Mouse (Mus musculus) ES-Bruce4 (cell line): ENCODE data around the gene Agr2. TPM values are rescaled to one million over a fixed set of nuclear protein-coding genes. Genes with fewer than 3 reads are reported as not detected.

ENCODE experiments used
- H3K27ac ChIP-seq: 2 replicates; pipeline ENCODE4 v1.5.1; 2012; ENCODE audit warnings: low read length, inconsistent platforms; ENCODE audit not compliant: insufficient read depth
- H3K27me3 ChIP-seq: 2 replicates; pipeline ENCODE4 v1.6.1; 2012; ENCODE audit warnings: mild to moderate bottlenecking, low read length, inconsistent platforms; ENCODE audit not compliant: control insufficient read depth, poor library complexity, insufficient read depth, severe bottlenecking
- H3K36me3 ChIP-seq: 2 replicates; pipeline ENCODE4 v1.6.1; 2012; ENCODE audit warnings: inconsistent platforms, mild to moderate bottlenecking, low read length, moderate library complexity; ENCODE audit not compliant: control insufficient read depth, poor library complexity, insufficient read depth, severe bottlenecking
- H3K4me1 ChIP-seq: one replicate; pipeline ENCODE4 v1.8.1; 2011; ENCODE audit warnings: low read length; ENCODE audit not compliant: control insufficient read depth, insufficient read depth
- H3K4me3 ChIP-seq: 2 replicates; pipeline ENCODE4 v1.5.1; 2011; ENCODE audit warnings: low read depth, mild to moderate bottlenecking, low read length
- H3K9ac ChIP-seq: 2 replicates; pipeline ENCODE4 v1.6.1; 2012; ENCODE audit warnings: low read depth, mild to moderate bottlenecking, inconsistent platforms; ENCODE audit not compliant: poor library complexity, severe bottlenecking
- H3K9me3 ChIP-seq: replicated peaks from 2 replicates; pipeline ENCODE4 v1.6.1; 2012; ENCODE audit warnings: mild to moderate bottlenecking, low read length, inconsistent platforms; ENCODE audit not compliant: control insufficient read depth, poor library complexity, insufficient read depth, severe bottlenecking
- CTCF ChIP-seq: IDR thresholded peaks from one replicate; pipeline ENCODE4 v1.8.1; 2011; ENCODE audit warnings: low read depth, low read length
- EP300 ChIP-seq: IDR thresholded peaks from 2 replicates; pipeline ENCODE4 v1.6.1; 2011; ENCODE audit warnings: low read depth, low read length; ENCODE audit not compliant: insufficient read depth
- POLR2A ChIP-seq: IDR thresholded peaks from one replicate; pipeline ENCODE4 v1.8.1; 2011; ENCODE audit warnings: low read length; ENCODE audit not compliant: insufficient read depth
- polyA plus RNA-seq: library from polyadenylated mRNA; stranded (reverse); fragments of >200 nt; gene quantifications from 2 replicates; pipeline ENCODE4 v1.2.4, GENCODE M21; 2011; ENCODE audit warnings: low read depth; ENCODE audit not compliant: missing spikeins, insufficient read depth, insufficient read length

Agr2 gene
- not detected in 2 replicates for polyA plus RNA-seq

DNA sequence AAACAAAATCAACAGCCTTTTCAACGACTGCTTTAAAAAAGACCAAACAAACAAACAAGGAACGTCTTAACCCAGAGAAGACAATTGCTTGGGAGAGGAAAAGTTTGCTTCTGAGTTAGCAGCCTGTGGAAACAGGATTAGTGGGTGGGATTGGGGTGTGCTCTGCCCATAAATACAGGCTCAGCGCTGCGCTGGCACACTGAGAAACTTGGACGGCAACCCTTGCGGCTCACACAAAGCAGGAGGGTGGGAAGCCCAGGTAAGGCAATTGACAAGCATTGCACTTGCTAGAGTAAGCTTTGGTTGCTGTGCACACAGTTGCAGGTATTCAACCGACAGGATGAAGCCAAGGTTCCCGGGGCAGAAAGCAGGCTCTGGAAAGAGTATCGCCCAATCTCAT lies at the start of gene Agr2:
Gene Agr2 (plus strand): TSS at position 197 of the 400 bp plus-strand sequence.
- Histone ChIP-seq H3K27ac (no peak within 1 kb of the TSS), H3K4me3 (no peak within 1 kb of the TSS), H3K9me3 (no peaks in the 10 kb centered on the region), H3K36me3 (no peaks in the 10 kb centered on the region), H3K9ac (no peak within 1 kb of the TSS), H3K27me3 (no peaks in the 10 kb centered on the region), H3K4me1 (no peaks in the 10 kb centered on the region)
- TF ChIP-seq POLR2A (no peak), EP300 (no peak), CTCF (no peak)

- Histone ChIP-seq H3K36me3 (no peaks in the 10 kb centered on the region), H3K27me3 (no peaks in the 10 kb centered on the region), H3K4me1 (no peaks in the 10 kb centered on the region), H3K9me3 (no peaks in the 10 kb centered on the region), H3K27ac (no peak overlapping the region), H3K9ac (no peak overlapping the region), H3K4me3 (no peak overlapping the region)
- TF ChIP-seq POLR2A, result no peak
- no peak for TF ChIP-seq CTCF
- TF ChIP-seq EP300, result no peak
These were observed 41.0 kb upstream of the Agr2 start for GRCm38 (mm10) chr12:35951757-35952156.

- H3K4me1 ChIP-seq, result no peaks in the 10 kb centered on the region
- no peak overlapping the region for H3K27ac ChIP-seq
- H3K27me3 ChIP-seq, result no peaks in the 10 kb centered on the region
- no peak overlapping the region for H3K4me3 ChIP-seq
- H3K9me3 ChIP-seq, result no peaks in the 10 kb centered on the region
- H3K36me3 ChIP-seq, result no peaks in the 10 kb centered on the region
- no peak overlapping the region for H3K9ac ChIP-seq
- TF ChIP-seq CTCF (no peak), POLR2A (no peak), EP300 (no peak)
These were observed 35.5 kb upstream of the Agr2 start for GRCm38 (mm10) chr12:35957235-35957634.

- TF ChIP-seq CTCF (no peak), POLR2A (no peak), EP300 (no peak)
- H3K9me3 ChIP-seq, result no peaks in the 10 kb centered on the region
- no peak overlapping the region for H3K27ac ChIP-seq
- H3K36me3 ChIP-seq, result no peaks in the 10 kb centered on the region
- H3K4me1 ChIP-seq, result no peaks in the 10 kb centered on the region
- no peaks in the 10 kb centered on the region for H3K27me3 ChIP-seq
- no peak overlapping the region for H3K4me3 ChIP-seq
- H3K9ac ChIP-seq, result no peak overlapping the region
These were observed 26.5 kb upstream of the Agr2 start for GRCm38 (mm10) chr12:35966098-35966767.

DNA sequence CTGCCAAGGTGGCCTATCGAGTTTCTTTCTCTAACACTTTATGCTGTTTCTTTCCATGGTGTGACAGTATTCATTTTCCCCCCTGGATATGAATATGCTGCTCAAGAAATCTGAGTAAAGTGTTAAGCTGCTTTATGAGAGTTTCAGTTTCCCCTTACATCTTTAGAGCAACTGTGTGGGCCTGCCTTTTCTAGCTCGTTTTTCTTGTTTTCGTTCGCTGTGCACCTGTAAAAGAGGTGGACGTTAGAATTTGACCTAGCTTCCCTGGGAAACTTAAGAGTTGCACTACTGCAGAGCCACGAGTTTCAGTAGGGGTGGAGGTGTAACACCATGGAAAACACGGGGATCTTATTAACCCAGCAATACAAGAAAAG lies 26.0 kb upstream of the Agr2 start:
- no peak overlapping the region for H3K4me3 ChIP-seq
- no peaks in the 10 kb centered on the region for H3K4me1 ChIP-seq
- H3K27ac ChIP-seq, result no peak overlapping the region
- no peak for TF ChIP-seq CTCF
- no peak overlapping the region for H3K9ac ChIP-seq
- no peaks in the 10 kb centered on the region for H3K27me3 ChIP-seq
- H3K9me3 ChIP-seq, result no peaks in the 10 kb centered on the region
- H3K36me3 ChIP-seq, result no peaks in the 10 kb centered on the region

DNA sequence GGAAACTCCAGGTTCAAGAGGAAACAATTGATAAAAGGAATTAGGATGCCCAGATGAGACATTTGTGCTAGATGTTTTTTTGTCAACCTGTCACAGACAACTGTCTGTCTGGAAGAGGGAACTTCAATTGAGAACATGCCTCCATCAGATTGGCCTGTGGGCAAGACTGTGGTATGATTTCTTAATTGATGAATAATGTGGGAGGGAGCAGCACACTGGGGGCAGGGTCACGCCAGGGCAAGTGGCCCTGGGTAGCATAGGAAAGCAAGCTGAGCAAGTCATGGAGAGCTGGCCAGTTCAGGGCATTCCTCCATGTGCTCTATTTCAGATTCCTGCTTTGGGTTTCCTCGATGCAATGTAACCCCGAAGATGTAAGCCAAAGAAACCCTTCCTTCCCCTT lies 16.8 kb upstream of the Agr2 start:
- no peaks in the 10 kb centered on the region for H3K27me3 ChIP-seq
- H3K9me3 ChIP-seq, result no peaks in the 10 kb centered on the region
- no peak overlapping the region for H3K4me3 ChIP-seq
- TF ChIP-seq EP300 (no peak), CTCF (no peak), POLR2A (no peak)
- H3K4me1 ChIP-seq, result no peaks in the 10 kb centered on the region
- H3K36me3 ChIP-seq, result no peaks in the 10 kb centered on the region
- no peak overlapping the region for H3K27ac ChIP-seq
- H3K9ac ChIP-seq, result no peak overlapping the region
